Mouse (Mus musculus) retina, postnatal 1 day (tissue): ENCODE results near the gene Pcbp3.
A peak's percentile ranks its signal among the peaks of the same experiment; 100 is the strongest.
"Not testable (repeated sequence)": the region's sequence is repeated elsewhere in the genome, so short reads cannot be mapped to it uniquely, and the experiment has no call there.

Experiments
- DNase-seq: peaks from one replicate; pipeline ENCODE4 v3.0.0-alpha.2; 2012

Pcbp3 gene

GRCm38 (mm10) chr10:76961790-76962489 lies at the start of gene Pcbp3:
TSS of gene Pcbp3 (minus strand) at chr10:76961887.
- DNase-seq: peak; percentile 100

GRCm38 (mm10) chr10:77008698-77009097 lies 47.0 kb upstream of the Pcbp3 start:
- DNase-seq: no peak

DNA sequence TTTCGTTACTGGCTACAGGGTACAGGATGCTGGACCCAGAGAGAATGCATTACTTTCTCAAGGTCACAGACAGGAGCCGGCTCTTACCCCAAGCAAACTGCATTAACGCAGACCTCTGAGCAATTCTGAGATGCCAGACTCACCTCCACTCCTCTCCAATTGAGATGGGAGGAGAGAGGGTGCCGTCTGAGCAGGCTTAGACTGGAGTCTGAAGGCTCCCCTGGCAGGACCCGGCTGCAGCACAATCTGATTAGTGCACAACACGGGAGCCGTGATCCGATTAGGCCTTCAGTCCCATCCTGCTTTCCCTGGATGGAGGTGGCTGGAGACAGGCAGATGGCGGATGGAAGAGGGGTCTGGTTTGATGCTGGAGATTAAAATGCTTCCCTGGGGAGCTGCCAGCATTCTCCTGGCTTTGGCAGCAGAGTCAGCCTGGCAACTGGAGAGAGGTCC lies 46.4 kb upstream of the Pcbp3 start:
- DNase-seq: peak; percentile 93

DNA sequence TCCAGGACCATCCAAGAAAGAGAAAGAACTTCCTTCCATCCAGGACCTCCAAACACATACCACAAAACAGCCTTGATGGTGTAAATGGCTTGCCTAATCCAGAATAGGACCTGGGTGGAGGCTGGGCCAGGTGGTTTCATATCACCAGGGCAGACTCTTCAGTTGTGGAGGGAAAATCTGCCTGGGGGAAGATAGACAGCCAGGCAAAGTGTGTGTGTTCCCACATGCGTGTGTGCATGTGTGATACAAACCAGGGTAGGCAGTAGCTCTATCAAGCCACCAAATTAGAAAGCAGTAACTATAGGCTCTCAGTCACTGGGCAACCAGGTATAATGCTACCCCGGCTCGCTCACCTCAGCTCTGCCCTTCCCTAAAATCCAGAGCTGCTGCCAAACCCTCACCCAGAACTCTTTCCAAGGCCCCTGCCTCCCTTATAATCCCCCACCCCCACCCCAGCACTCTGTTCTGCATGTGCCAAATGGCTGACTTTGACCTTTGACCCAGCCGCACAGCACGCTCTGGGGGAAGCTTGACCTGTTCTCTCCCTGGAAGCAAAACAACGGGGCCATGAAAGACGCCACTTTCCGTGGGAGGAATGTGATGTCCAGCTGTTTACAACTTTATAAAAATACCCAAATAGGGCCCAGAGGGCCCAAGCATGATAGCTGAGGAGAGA lies 45.9 kb upstream of the Pcbp3 start:
- DNase-seq: peak; percentile 60

GRCm38 (mm10) chr10:77004936-77005335 lies 43.2 kb upstream of the Pcbp3 start:
- DNase-seq: peak; percentile 55

- peak; percentile 76 for DNase-seq
Measured at GRCm38 (mm10) chr10:76997759-76998513, 36.2 kb upstream of the Pcbp3 start.

GRCm38 (mm10) chr10:76992456-76992855 lies 30.8 kb upstream of the Pcbp3 start:
- DNase-seq: no peak

DNA sequence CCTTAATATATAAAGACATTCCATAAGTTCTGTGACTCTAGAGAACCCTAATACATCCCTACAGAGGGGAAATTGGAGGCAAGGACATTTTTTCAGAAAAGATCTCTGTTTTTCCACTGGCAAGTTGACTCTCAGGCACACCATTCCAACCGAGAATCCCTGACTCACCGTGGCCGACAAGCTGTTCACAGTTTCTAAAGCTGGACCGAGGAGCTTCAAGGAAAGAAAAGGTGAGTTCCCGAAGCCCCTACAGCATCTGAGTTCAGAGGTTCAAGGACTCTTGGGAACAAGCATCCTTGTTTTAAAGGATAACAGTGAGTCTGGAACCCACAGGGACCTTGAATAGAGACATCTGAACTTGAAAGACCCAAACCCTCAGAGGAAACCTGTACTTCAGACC lies 26.9 kb upstream of the Pcbp3 start:
- DNase-seq: no peak

DNA sequence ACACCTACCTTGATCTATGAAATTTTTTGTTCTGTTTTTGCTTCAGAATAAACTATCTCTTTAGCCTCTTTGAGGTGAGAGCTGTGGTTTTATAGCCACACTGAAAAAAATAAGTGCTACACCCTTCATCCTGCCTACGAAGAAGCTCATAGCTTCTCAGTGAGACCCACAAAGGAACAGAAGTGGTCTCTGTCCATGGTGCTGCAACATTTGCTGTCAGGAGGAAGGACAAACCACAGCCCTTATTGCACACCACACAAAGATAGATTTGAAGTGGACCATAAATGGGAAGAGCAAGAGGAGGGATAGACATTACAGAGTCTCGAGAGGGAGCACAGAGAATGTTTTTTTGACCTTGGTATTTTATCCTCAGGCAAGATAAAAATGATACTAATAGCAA lies 16.4 kb upstream of the Pcbp3 start:
- DNase-seq: no peak

DNA sequence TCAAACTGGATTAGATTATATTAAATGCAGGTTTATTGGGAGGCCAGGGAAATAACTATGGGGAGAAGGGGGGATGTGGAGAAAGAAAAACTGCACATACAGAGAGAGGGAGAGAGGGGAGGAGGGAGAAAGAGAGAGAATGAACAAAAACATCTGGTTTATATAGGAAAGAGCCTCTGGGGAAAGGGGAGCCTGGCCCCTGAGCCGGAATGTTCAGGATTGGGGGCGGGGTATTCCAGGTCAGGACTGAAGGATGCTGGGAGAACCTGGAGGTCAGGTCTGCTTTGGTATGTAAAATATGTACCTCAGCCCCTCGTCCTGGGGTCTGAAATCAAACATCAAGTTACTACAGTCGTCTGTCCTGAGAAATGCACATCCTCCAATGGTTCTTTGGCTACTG lies 15.0 kb upstream of the Pcbp3 start:
- no peak for DNase-seq

DNA sequence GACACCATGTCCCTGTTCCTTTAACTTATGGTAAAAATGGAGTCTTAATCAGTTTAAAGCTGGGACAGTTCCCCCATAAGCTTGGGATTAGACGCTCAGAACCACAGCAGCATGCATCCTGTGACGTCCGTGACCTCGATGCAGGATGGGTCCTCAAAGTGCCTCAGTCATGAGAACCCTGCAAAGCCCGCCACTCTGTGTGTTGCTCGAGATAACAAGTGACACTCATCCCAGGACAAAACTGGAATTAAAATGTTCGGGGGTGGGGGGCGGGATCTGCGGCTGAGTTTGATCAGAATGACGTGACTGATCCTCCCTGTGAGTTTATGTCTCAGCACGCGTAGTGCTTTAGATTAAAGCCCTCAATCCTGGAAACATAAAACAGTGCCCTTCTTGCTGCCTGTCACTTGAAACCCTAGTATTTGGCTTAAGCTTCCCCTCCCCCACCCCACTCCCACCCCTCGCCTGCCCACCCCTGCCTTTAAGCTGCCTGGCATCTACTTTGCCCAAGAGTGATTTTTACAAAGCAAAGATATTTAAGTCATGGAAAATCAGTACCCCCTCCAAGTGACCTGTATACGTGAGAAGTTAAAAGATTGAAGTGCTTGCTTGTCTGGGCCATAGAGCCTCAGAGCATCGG lies 12.2 kb upstream of the Pcbp3 start:
- peak; percentile 80 for DNase-seq

DNA sequence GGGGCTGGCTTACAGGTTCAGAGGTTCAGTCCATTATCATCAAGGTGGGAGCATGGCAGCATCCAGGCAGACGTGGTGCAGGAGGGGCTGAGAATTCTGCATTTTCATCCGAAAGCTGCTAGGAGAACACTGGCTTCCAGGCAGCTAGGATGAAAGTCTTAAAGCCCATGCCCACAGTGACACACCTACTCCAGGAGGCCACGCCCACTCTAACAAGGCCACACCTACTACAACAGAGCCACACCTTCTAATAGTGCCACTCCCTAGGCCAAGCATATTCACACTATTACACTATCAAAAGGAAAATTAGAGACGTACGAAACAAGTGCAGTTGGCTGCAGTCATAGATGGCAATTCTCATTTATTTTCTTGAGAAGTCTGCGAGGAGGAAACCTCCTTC lies 10.6 kb upstream of the Pcbp3 start:
- DNase-seq: not testable (repeated sequence)

DNA sequence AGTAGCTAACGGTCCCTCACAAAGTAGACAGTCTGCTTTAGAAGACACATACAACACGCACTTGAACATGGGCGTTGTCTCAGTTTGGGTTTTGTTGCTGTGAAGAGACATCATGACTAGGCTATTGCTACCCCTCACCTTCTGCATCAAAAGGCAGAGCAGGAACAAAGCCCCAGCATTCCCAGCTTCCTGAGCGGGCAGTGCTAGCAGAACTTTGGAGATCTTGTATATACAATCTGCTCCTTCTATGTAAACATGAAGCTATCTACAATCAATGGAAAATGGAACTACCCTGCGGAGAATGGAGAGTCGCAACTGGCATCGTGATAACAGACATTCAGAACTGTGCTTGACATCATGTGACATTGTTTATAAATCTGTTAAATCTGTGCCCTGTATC lies 9.3 kb upstream of the Pcbp3 start:
- no peak for DNase-seq

DNA sequence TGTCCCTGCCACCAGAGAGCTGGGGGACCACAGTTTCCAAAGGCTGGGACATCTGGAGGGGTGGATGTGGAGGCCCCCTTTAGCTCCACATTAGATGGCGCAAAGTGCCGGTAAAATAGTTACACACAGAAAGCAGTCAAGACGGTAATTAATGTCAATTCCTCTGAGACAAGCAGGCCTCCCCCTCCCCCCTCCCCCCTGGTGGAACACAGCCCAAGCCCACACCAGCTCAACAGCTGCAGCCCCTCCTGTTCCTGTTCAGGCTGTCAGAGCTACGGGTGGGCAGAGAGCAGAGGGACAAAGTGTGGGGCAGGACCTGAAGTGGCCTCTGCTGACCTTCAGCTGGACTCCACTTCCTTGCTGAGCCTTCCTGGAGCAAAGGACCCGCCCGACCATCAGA lies 2.7 kb upstream of the Pcbp3 start:
- DNase-seq: peak; percentile 77

DNA sequence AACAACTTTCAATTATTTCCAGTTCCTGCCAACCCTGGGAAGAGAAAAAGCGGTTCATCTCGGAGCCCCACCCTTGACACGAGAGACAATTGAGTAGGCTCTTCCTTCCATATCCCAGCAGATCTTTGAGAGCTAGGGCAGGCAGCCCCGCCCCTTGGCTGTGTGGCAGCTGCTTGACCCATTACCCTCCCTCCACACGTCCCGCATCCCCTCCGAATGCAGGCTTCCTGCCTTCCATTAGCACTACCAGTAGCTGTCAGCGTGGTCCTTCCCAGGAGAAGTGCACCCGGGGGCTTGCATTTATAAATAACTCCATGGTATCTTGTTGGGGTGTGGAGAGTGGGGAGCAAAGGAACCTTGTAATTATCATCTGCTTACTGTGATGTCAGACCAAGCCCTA lies 2.3 kb upstream of the Pcbp3 start:
- peak; percentile 82 for DNase-seq

GRCm38 (mm10) chr10:76961156-76961555 lies 531 bp downstream of the Pcbp3 start:
- no peak for DNase-seq

DNA sequence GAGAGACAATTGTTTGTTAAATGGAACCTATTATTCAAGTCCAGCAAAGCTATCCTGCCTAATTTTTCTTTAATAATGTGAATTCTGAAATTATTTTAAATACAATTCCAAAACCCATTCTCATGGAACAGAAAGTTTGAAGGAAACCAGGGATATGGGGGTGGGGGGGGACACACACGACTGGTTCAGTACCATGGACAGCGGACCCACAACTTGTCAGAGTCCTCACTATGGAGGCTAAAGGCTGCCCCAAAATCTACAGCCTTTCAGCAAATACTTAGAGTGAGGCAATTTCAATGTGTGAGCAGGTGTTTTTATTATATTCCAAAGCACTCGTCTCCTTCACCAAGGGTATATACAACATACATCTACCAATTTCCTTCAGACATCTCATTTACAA lies 3.5 kb downstream of the Pcbp3 start:
- DNase-seq: no peak

DNA sequence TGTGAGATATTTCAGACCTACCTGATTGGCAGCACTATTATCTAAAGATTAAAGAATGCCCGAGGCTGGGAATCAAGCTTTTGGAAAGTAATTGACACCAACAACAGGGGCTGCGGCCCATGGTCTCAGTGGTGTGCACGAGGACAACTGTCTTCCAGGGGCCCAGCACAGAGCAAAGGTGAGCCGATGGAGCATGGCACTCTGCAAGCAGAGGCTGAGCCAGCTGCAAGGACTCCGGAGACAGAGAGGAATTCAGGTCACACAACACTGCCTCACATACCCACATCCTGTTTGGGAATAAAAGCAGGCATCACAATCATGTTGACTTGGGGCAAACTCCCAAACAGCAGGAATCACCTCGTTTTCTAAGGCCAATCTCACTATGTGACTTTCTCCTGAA lies 5.5 kb downstream of the Pcbp3 start:
- peak; percentile 32 for DNase-seq

GRCm38 (mm10) chr10:76941038-76941437 lies 20.6 kb downstream of the Pcbp3 start:
- no peak for DNase-seq

GRCm38 (mm10) chr10:76936827-76937226 lies 24.9 kb downstream of the Pcbp3 start:
- no peak for DNase-seq

GRCm38 (mm10) chr10:76934805-76935204 lies 26.9 kb downstream of the Pcbp3 start:
- no peak for DNase-seq

GRCm38 (mm10) chr10:76931794-76932193 lies 29.9 kb downstream of the Pcbp3 start:
- no peak for DNase-seq

GRCm38 (mm10) chr10:76931122-76931521 lies 30.6 kb downstream of the Pcbp3 start:
- DNase-seq: no peak
